Mouse (Mus musculus) brain, embryonic 14.5 days (tissue): ENCODE measurements at regions not wholly inside any gene's neighbourhood (a gene's known extent, or its start where the extent isn't known, plus 50 kb on each side); places are given as distances from the start of the nearest gene placed in this dataset.
"Not testable (repeated sequence)": the region's sequence is repeated elsewhere in the genome, so short reads cannot be mapped to it uniquely, and the experiment has no call there.

Source experiments
- CTCF ChIP-seq: fragments of 200-500 bp; IDR thresholded peaks from 2 replicates; pipeline ENCODE4 v1.5.1; 2012; ENCODE audit warnings: inconsistent platforms, mild to moderate bottlenecking, moderate library complexity, borderline replicate concordance; ENCODE audit not compliant: insufficient read depth, insufficient read length; ENCODE audit errors: extremely low read depth
- POLR2A ChIP-seq: fragments of 200-500 bp; IDR thresholded peaks from 2 replicates; pipeline ENCODE4 v1.6.1; 2012; ENCODE audit warnings: mild to moderate bottlenecking, inconsistent platforms, borderline replicate concordance; ENCODE audit not compliant: poor library complexity, insufficient read depth, insufficient read length, severe bottlenecking; ENCODE audit errors: extremely low read depth

DNA sequence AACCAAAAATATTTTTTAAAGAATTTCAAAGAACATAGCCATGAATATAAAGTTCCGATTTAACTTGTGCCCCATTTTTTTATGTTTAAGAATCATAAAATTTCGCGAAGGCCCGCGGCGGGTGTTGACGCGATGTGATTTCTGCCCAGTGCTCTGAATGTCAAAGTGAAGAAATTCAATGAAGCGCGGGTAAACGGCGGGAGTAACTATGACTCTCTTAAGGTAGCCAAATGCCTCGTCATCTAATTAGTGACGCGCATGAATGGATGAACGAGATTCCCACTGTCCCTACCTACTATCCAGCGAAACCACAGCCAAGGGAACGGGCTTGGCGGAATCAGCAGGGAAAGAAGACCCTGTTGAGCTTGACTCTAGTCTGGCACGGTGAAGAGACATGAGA is 109.6 kb downstream of the Gm8797 start:
- TF ChIP-seq CTCF, POLR2A: not testable (repeated sequence)
